Mouse (Mus musculus) kidney, embryonic 16.5 days (tissue): ENCODE results near the gene Gzma. TPM values are rescaled to one million over a fixed set of nuclear protein-coding genes. Genes with fewer than 3 reads are reported as not detected.

Source experiments
- ATAC-seq: fragments of 200-750 bp; cut with Nextera tagmentation; 2 replicates; pipeline ENCODE4 v1.8.0; 2017; ENCODE audit warnings: moderate TSS enrichment; ENCODE audit not compliant: low FRiP score, low TSS enrichment
- H3K27ac ChIP-seq: fragments of 300-500 bp; sonication (generic); 2 replicates; pipeline ENCODE4 v1.5.1; 2014; ENCODE audit warnings: low read length
- H3K27me3 ChIP-seq: fragments of 300-500 bp; sonication (generic); 2 replicates; pipeline ENCODE4 v1.6.1; 2014; ENCODE audit warnings: low read length, control low read depth, mixed read lengths; ENCODE audit not compliant: insufficient read depth
- H3K36me3 ChIP-seq: fragments of 300-500 bp; sonication (generic); 2 replicates; pipeline ENCODE4 v1.6.1; 2014; ENCODE audit warnings: low read length, control low read depth, mixed read lengths; ENCODE audit not compliant: insufficient read depth
- H3K4me1 ChIP-seq: fragments of 300-500 bp; sonication (generic); 2 replicates; pipeline ENCODE4 v1.6.1; 2014; ENCODE audit warnings: low read length, control low read depth, mixed read lengths; ENCODE audit not compliant: insufficient read depth
- H3K4me2 ChIP-seq: fragments of 300-500 bp; sonication (generic); replicated peaks from 2 replicates; pipeline ENCODE4 v1.6.1; 2014; ENCODE audit warnings: low read depth, low read length
- H3K4me3 ChIP-seq: fragments of 300-500 bp; sonication (generic); 2 replicates; pipeline ENCODE4 v1.5.1; 2014; ENCODE audit warnings: mild to moderate bottlenecking, low read length
- H3K9ac ChIP-seq: fragments of 300-500 bp; sonication (generic); replicated peaks from 2 replicates; pipeline ENCODE4 v1.6.1; 2014; ENCODE audit warnings: low read length
- H3K9me3 ChIP-seq: fragments of 300-500 bp; sonication (generic); 2 replicates; pipeline ENCODE4 v1.6.1; 2016; ENCODE audit warnings: low read length, control low read depth
- WGBS: fragments of 180-500 bp; shearing (Covaris S2); extraction: QIAGEN DNeasy Blood & Tissue Kit; methylation state at CpG from one replicate; pipeline ENCODE4 v1.1.7; 2014; 5-methylcytosine and 5-hydroxymethylcytosine counted together
- polyA plus RNA-seq: library from polyadenylated mRNA; unstranded; fragments of >200 nt; fragmentation: Nextera tagmentation; extraction: Ambion mirVana; gene quantifications from 2 replicates; pipeline ENCODE4 v1.2.1, GENCODE M21; 2015

The Gzma gene
- polyA plus RNA-seq, 1 experiment from 2014 or later = 0.36 TPM

DNA sequence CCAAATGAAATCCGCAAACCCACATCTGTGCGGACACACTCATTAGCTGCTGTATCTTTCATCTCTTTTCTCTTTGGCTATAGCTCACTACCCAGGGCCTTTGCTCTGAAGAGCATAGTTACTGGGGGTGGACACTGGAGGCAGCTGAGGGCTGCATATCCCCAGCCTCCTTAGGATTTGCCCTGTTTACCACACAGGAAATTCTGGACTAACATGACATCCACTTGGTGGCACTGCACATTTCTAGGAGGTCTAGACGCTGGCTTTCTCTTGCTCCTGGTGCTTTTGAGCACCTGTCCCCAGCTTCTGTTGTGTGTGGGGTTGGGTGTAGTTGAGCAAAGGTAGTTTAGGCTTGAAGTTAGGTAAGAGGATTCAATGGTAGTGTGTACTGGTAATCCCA lies 53.1 kb downstream of the Gzma start:
- Histone ChIP-seq H3K4me2 (no peak overlapping the region), H3K27ac (no peak overlapping the region), H3K9ac (no peak overlapping the region), H3K4me1 (peaks cover 6% of the 10 kb centered on the region; the same call in 1 of the 2 replicates), H3K9me3 (no peaks in the 10 kb centered on the region), H3K36me3 (peaks cover 2% of the 10 kb centered on the region; the same call in 1 of the 2 replicates), H3K27me3 (no peaks in the 10 kb centered on the region), H3K4me3 (no peak overlapping the region)
- WGBS = 77% methylated on average over 3 of the region's 3 CpGs
- no peak for ATAC-seq

GRCm38 (mm10) chr13:113047018-113047417 lies 53.8 kb downstream of the Gzma start:
- no peaks in the 10 kb centered on the region for H3K27me3 ChIP-seq
- peak; percentile 55 for ATAC-seq
- no peak overlapping the region for H3K27ac ChIP-seq
- H3K4me2 ChIP-seq = no peak overlapping the region
- H3K9ac ChIP-seq = no peak overlapping the region
- no peaks in the 10 kb centered on the region for H3K9me3 ChIP-seq
- no peak overlapping the region for H3K4me3 ChIP-seq
- H3K36me3 ChIP-seq = peaks cover 5% of the 10 kb centered on the region; the same call in 1 of the 2 replicates
- peaks cover 6% of the 10 kb centered on the region; the same call in 1 of the 2 replicates for H3K4me1 ChIP-seq

DNA sequence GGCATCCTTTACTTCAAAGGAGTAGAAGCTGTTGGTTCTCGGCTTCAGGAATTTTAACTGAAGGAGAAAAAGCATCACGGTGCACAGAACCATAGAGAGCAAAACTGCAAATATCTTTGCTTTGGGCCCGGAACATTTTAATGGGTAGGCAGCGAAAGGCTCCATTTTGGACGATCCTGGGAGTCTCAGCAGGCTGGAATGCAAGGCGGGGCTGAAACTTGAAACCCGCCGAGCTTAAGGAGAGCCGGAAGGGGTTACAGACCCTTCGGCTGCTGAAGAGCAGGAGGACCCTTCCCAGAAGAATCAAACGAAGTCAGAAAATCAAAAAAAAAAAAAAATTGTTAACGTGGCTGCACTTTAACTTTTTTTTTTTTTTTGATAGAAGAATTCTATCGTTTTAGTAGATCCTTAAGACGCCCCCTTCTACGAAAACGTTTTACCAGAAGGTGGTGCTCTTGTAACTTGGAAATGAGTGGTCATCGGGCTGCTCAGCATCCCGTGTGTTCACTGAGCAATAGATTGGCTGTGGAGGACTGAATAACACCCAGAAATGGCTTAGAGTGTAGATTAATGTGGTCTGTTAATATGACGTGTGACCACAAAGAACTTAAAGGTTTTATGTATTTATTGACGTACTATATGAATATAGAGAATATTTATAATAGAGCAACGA lies 54.4 kb downstream of the Gzma start, which contains the start of gene Gpx8:
Gpx8 (minus strand) TSS at position 200 of the 673 bp plus-strand sequence.
- Histone ChIP-seq H3K27ac (peak within 1 kb of the TSS; percentile 66), H3K4me1 (peaks cover 6% of the 10 kb centered on the region; the same call in 1 of the 2 replicates), H3K9me3 (no peaks in the 10 kb centered on the region), H3K9ac (peak within 1 kb of the TSS; percentile 63), H3K36me3 (peaks cover 9% of the 10 kb centered on the region), H3K27me3 (no peaks in the 10 kb centered on the region), H3K4me2 (peak within 1 kb of the TSS; percentile 55), H3K4me3 (peak within 1 kb of the TSS; percentile 60)
- ATAC-seq = peak; percentile 95
- WGBS = 5% methylated on average over 21 of the region's 21 CpGs

DNA sequence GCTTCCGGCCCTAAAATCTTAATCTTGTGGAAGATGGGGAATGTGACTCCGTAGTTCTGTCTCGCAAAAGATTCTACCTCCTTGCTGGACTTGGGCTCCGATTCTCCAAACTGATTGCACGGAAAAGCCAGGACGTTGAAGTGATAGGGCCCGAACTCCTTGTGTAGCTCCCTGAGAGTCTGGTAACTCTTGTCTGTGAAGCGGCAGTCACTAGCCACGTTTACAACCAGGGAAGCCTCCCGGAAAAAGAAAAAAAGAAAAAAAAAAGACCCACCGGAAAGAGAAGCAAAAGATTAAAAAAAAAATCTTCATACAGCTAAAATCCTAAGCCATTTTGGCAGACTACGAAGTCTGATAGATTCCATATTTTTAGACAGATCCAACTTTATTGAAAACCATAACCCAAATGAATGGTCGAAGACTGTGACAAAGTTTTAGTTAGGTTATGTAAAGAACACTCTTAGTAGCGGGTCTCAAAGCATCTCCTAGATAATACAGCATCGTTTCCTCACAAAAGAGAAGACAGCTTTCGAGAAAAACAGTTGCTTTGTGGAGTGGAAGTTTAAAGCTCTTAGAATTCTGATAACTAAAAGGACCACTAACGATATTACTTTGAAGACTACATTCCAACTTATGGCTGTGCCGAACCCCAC lies 55.2 kb downstream of the Gzma start:
- peak overlapping the region; percentile 66 for H3K27ac ChIP-seq
- H3K9ac ChIP-seq = peak overlapping the region; percentile 63
- H3K27me3 ChIP-seq = no peaks in the 10 kb centered on the region
- H3K4me2 ChIP-seq = peak overlapping the region; percentile 55
- WGBS = 6% methylated on average over 18 of the region's 18 CpGs
- peaks cover 9% of the 10 kb centered on the region for H3K36me3 ChIP-seq
- ATAC-seq = no peak
- peak overlapping the region; percentile 60 for H3K4me3 ChIP-seq
- no peaks in the 10 kb centered on the region for H3K9me3 ChIP-seq
- peaks cover 6% of the 10 kb centered on the region; the same call in 1 of the 2 replicates for H3K4me1 ChIP-seq

DNA sequence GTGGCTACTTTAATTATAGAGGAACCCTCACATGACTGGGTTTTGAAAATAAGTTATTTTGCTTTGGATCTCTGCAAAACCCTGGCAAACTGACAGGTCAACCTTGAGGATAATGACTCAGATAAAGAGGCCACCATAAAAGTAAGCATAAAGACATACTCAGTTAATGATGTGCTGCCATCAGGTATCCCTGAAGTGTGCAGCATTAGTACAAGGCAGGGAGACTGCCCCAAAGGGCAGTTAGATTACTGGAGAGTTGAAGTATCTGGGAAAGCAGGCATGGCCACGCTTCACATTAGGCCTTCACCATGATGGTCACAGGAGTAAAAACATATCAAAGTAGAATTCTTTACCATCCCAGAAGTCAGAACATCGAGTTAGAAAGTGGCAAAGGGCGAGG lies 55.9 kb downstream of the Gzma start:
- peak overlapping the region; percentile 54 for H3K9ac ChIP-seq
- peak overlapping the region; percentile 55 for H3K4me2 ChIP-seq
- H3K4me1 ChIP-seq = peaks cover 11% of the 10 kb centered on the region
- no peak overlapping the region for H3K27ac ChIP-seq
- peak overlapping the region; percentile 60 for H3K4me3 ChIP-seq
- H3K9me3 ChIP-seq = no peaks in the 10 kb centered on the region
- ATAC-seq = no peak
- 37% methylated on average over 3 of the region's 3 CpGs for WGBS
- H3K36me3 ChIP-seq = peaks cover 9% of the 10 kb centered on the region
- no peaks in the 10 kb centered on the region for H3K27me3 ChIP-seq

Other genes with a start within 250 kb of the Gzma start
- gene Mtrex, start 173.6 kb downstream of the Gzma start, polyA plus RNA-seq = 72.2 and 78.6 TPM in 2 replicates
- gene Dhx29, start 173.5 kb downstream of the Gzma start, polyA plus RNA-seq = 16.0 and 18.1 TPM in 2 replicates
- 0.51 and 0.57 TPM in 2 replicates for gene Ccno, start 113.2 kb downstream of the Gzma start, polyA plus RNA-seq
- gene Mcidas, start 107.1 kb downstream of the Gzma start, polyA plus RNA-seq = 0.34 TPM in 1 of 2 replicates, not detected in the other
- not detected in 2 replicates for gene Cdc20b, start 65.9 kb downstream of the Gzma start, polyA plus RNA-seq
- 146 and 150 TPM in 2 replicates for gene Gpx8, start 54.6 kb downstream of the Gzma start, polyA plus RNA-seq
- gene Esm1, start 108.7 kb upstream of the Gzma start, polyA plus RNA-seq = 8.0 and 9.5 TPM in 2 replicates
- not detected in 2 replicates for gene Gzmk, start 124.9 kb upstream of the Gzma start, polyA plus RNA-seq
- 6.1 and 6.3 TPM in 2 replicates for gene BC067074, start 192.2 kb upstream of the Gzma start, polyA plus RNA-seq